Mouse (Mus musculus): Measurements from ENCODE around the gene Cxcl12. TPM values are rescaled to one million over a fixed set of nuclear protein-coding genes. Genes with fewer than 3 reads are reported as not detected.

Cxcl12 gene
- polyA plus RNA-seq, 1 experiment from 2014 or later = 87.4 TPM

- no peak for ATAC-seq
- no peak overlapping the region for H3K4me2 ChIP-seq (replicated peaks; ENCODE audit: low read depth, low read length)
- H3K27me3 ChIP-seq (replicated peaks; ENCODE audit: insufficient read depth, low read length) = no peaks in the 10 kb centered on the region
- no peak overlapping the region for H3K9ac ChIP-seq (replicated peaks; ENCODE audit: low read depth)
- TF ChIP-seq EP300 (IDR thresholded peaks at IDR 0.05) = no peak
- no peak for TF ChIP-seq CTCF (IDR thresholded peaks at IDR 0.05)
- no peaks in the 10 kb centered on the region for H3K36me3 ChIP-seq (ENCODE audit: insufficient read depth, low read length)
- H3K4me1 ChIP-seq (ENCODE audit: insufficient read depth, low read depth, low read length) = no peaks in the 10 kb centered on the region
- 82% methylated on average over 4 of the region's 4 CpGs for WGBS
- DNase-seq (ENCODE audit: low spot score) = no peak
- no peak overlapping the region for H3K27ac ChIP-seq (ENCODE audit: low read length)
- no peaks in the 10 kb centered on the region for H3K9me3 ChIP-seq (ENCODE audit: low read length)
- no peak overlapping the region for H3K4me3 ChIP-seq (ENCODE audit: low read depth, low read length)
Measured at GRCm38 (mm10) chr6:117185381-117185780, 17.0 kb downstream of the Cxcl12 start.

GRCm38 (mm10) chr6:117190453-117190852 lies 22.1 kb downstream of the Cxcl12 start:
- Histone ChIP-seq H3K4me2 (replicated peaks; ENCODE audit: low read depth, low read length) (no peak overlapping the region), H3K27ac (ENCODE audit: low read length) (no peak overlapping the region), H3K9ac (replicated peaks; ENCODE audit: low read depth) (no peak overlapping the region), H3K36me3 (ENCODE audit: insufficient read depth, low read length) (no peaks in the 10 kb centered on the region), H3K4me1 (ENCODE audit: insufficient read depth, low read depth, low read length) (no peaks in the 10 kb centered on the region), H3K27me3 (replicated peaks; ENCODE audit: insufficient read depth, low read length) (no peaks in the 10 kb centered on the region), H3K9me3 (ENCODE audit: low read length) (no peaks in the 10 kb centered on the region), H3K4me3 (ENCODE audit: low read depth, low read length) (no peak overlapping the region)
- WGBS = 85% methylated on average over 3 of the region's 3 CpGs
- ATAC-seq (no peak), DNase-seq (ENCODE audit: low spot score) (no peak)
- TF ChIP-seq EP300 (IDR thresholded peaks at IDR 0.05) (no peak), CTCF (IDR thresholded peaks at IDR 0.05) (no peak)

GRCm38 (mm10) chr6:117191741-117192140 lies 23.4 kb downstream of the Cxcl12 start:
- Histone ChIP-seq H3K9me3 (ENCODE audit: low read length) (no peaks in the 10 kb centered on the region), H3K27me3 (replicated peaks; ENCODE audit: insufficient read depth, low read length) (no peaks in the 10 kb centered on the region), H3K9ac (replicated peaks; ENCODE audit: low read depth) (no peak overlapping the region), H3K27ac (ENCODE audit: low read length) (no peak overlapping the region), H3K4me2 (replicated peaks; ENCODE audit: low read depth, low read length) (no peak overlapping the region), H3K4me1 (ENCODE audit: insufficient read depth, low read depth, low read length) (no peaks in the 10 kb centered on the region), H3K36me3 (ENCODE audit: insufficient read depth, low read length) (no peaks in the 10 kb centered on the region), H3K4me3 (ENCODE audit: low read depth, low read length) (no peak overlapping the region)
- ATAC-seq (no peak), DNase-seq (ENCODE audit: low spot score) (no peak)
- WGBS = 82% methylated on average over 6 of the region's 6 CpGs
- no peak for TF ChIP-seq EP300 (IDR thresholded peaks at IDR 0.05)
- TF ChIP-seq CTCF (IDR thresholded peaks at IDR 0.05) = no peak

- Histone ChIP-seq H3K4me1 (ENCODE audit: insufficient read depth, low read depth, low read length) (no peaks in the 10 kb centered on the region), H3K9ac (replicated peaks; ENCODE audit: low read depth) (no peak overlapping the region), H3K27me3 (replicated peaks; ENCODE audit: insufficient read depth, low read length) (no peaks in the 10 kb centered on the region), H3K4me2 (replicated peaks; ENCODE audit: low read depth, low read length) (no peak overlapping the region), H3K9me3 (ENCODE audit: low read length) (no peaks in the 10 kb centered on the region), H3K27ac (ENCODE audit: low read length) (no peak overlapping the region), H3K36me3 (ENCODE audit: insufficient read depth, low read length) (no peaks in the 10 kb centered on the region), H3K4me3 (ENCODE audit: low read depth, low read length) (no peak overlapping the region)
- TF ChIP-seq CTCF (IDR thresholded peaks at IDR 0.05) (no peak), EP300 (IDR thresholded peaks at IDR 0.05) (no peak)
- WGBS = 74% methylated on average over 7 of the region's 7 CpGs
- ATAC-seq (no peak), DNase-seq (ENCODE audit: low spot score) (no peak)
Measured at GRCm38 (mm10) chr6:117192678-117193077, 24.3 kb downstream of the Cxcl12 start.

- no peaks in the 10 kb centered on the region for H3K36me3 ChIP-seq (ENCODE audit: insufficient read depth, low read length)
- no peak for TF ChIP-seq EP300 (IDR thresholded peaks at IDR 0.05)
- TF ChIP-seq CTCF (IDR thresholded peaks at IDR 0.05) = no peak
- no peak overlapping the region for H3K9ac ChIP-seq (replicated peaks; ENCODE audit: low read depth)
- H3K4me1 ChIP-seq (ENCODE audit: insufficient read depth, low read depth, low read length) = peaks cover 3% of the 10 kb centered on the region; the same call in 1 of the 2 replicates
- H3K27me3 ChIP-seq (replicated peaks; ENCODE audit: insufficient read depth, low read length) = no peaks in the 10 kb centered on the region
- no peak overlapping the region for H3K4me3 ChIP-seq (ENCODE audit: low read depth, low read length)
- H3K9me3 ChIP-seq (ENCODE audit: low read length) = no peaks in the 10 kb centered on the region
- no peak overlapping the region for H3K4me2 ChIP-seq (replicated peaks; ENCODE audit: low read depth, low read length)
- 64% methylated on average over 3 of the region's 3 CpGs for whole genome bisulfite sequencing
- ATAC-seq (no peak), DNase-seq (ENCODE audit: low spot score) (no peak)
- no peak overlapping the region for H3K27ac ChIP-seq (ENCODE audit: low read length)
Measured at GRCm38 (mm10) chr6:117195270-117195669, 26.9 kb downstream of the Cxcl12 start.

- no peak overlapping the region for H3K9ac ChIP-seq (replicated peaks; ENCODE audit: low read depth)
- 71% methylated on average over 4 of the region's 4 CpGs for WGBS
- DNase-seq (ENCODE audit: low spot score) (no peak), ATAC-seq (no peak)
- H3K4me3 ChIP-seq (ENCODE audit: low read depth, low read length) = no peak overlapping the region
- TF ChIP-seq CTCF (IDR thresholded peaks at IDR 0.05) (no peak), EP300 (IDR thresholded peaks at IDR 0.05) (no peak)
- H3K36me3 ChIP-seq (ENCODE audit: insufficient read depth, low read length) = no peaks in the 10 kb centered on the region
- H3K9me3 ChIP-seq (ENCODE audit: low read length) = no peaks in the 10 kb centered on the region
- no peak overlapping the region for H3K27ac ChIP-seq (ENCODE audit: low read length)
- H3K4me1 ChIP-seq (ENCODE audit: insufficient read depth, low read depth, low read length) = peaks cover 3% of the 10 kb centered on the region; the same call in 1 of the 2 replicates
- 0 out of 2 replicates have a peak, but pooled peaks cover 2% of the 10 kb centered on the region for H3K27me3 ChIP-seq (replicated peaks; ENCODE audit: insufficient read depth, low read length)
- no peak overlapping the region for H3K4me2 ChIP-seq (replicated peaks; ENCODE audit: low read depth, low read length)
Measured at GRCm38 (mm10) chr6:117198871-117199270, 30.5 kb downstream of the Cxcl12 start.

- Histone ChIP-seq H3K27ac (ENCODE audit: low read length) (no peak overlapping the region), H3K9me3 (ENCODE audit: low read length) (no peaks in the 10 kb centered on the region), H3K4me1 (ENCODE audit: insufficient read depth, low read depth, low read length) (peaks cover 3% of the 10 kb centered on the region; the same call in 1 of the 2 replicates), H3K27me3 (replicated peaks; ENCODE audit: insufficient read depth, low read length) (0 out of 2 replicates have a peak, but pooled peaks cover 2% of the 10 kb centered on the region), H3K36me3 (ENCODE audit: insufficient read depth, low read length) (no peaks in the 10 kb centered on the region), H3K4me3 (ENCODE audit: low read depth, low read length) (no peak overlapping the region), H3K9ac (replicated peaks; ENCODE audit: low read depth) (no peak overlapping the region), H3K4me2 (replicated peaks; ENCODE audit: low read depth, low read length) (no peak overlapping the region)
- TF ChIP-seq EP300 (IDR thresholded peaks at IDR 0.05) (no peak), CTCF (IDR thresholded peaks at IDR 0.05) (no peak)
- ATAC-seq = peak; percentile 52; the same call in 1 of the 2 replicates
- peak; percentile 40 for DNase-seq (ENCODE audit: low spot score)
- WGBS = 24% methylated on average over 2 of the region's 2 CpGs
Measured at GRCm38 (mm10) chr6:117199718-117200117, 31.4 kb downstream of the Cxcl12 start.
